Mouse (Mus musculus) cerebellum, adult (tissue): Measurements from ENCODE around the gene Mef2a.
"Not testable (repeated sequence)": the region's sequence is repeated elsewhere in the genome, so short reads cannot be mapped to it uniquely, and the experiment has no call there.

Experiments used
- ATAC-seq: cut with Nextera tagmentation; 2 replicates; pipeline ENCODE4 v1.9.2; 2017; ENCODE audit warnings: mild to moderate bottlenecking, moderate library complexity, mixed read lengths; ENCODE audit not compliant: insufficient number of reproducible peaks, low FRiP score, low TSS enrichment

Gene Mef2a

GRCm38 (mm10) chr7:67270447-67270846 lies 102.2 kb downstream of the Mef2a start:
- not testable (repeated sequence) for ATAC-seq

GRCm38 (mm10) chr7:67259828-67260563 lies 112.7 kb downstream of the Mef2a start:
- peak; percentile 52; the same call in 1 of the 2 replicates for ATAC-seq

- no peak for ATAC-seq
These were observed 126.6 kb downstream of the Mef2a start for GRCm38 (mm10) chr7:67246067-67246466.

GRCm38 (mm10) chr7:67245255-67245654 lies 127.4 kb downstream of the Mef2a start:
- no peak for ATAC-seq

- ATAC-seq, result no peak
These were observed 128.8 kb downstream of the Mef2a start for GRCm38 (mm10) chr7:67243894-67244282.

GRCm38 (mm10) chr7:67243121-67243893 lies 129.4 kb downstream of the Mef2a start:
- ATAC-seq, result no peak; the same call in 1 of the 2 replicates

- ATAC-seq, result no peak
These were observed 130.7 kb downstream of the Mef2a start for GRCm38 (mm10) chr7:67241969-67242368.

- no peak for ATAC-seq
These were observed 134.9 kb downstream of the Mef2a start for GRCm38 (mm10) chr7:67237752-67238151.

- ATAC-seq, result no peak
These were observed 136.3 kb downstream of the Mef2a start for GRCm38 (mm10) chr7:67236351-67236750.

GRCm38 (mm10) chr7:67234797-67235196 lies 137.9 kb downstream of the Mef2a start:
- no peak for ATAC-seq

- no peak for ATAC-seq
These were observed 140.2 kb downstream of the Mef2a start for GRCm38 (mm10) chr7:67232504-67232903.

- no peak for ATAC-seq
These were observed 142.0 kb downstream of the Mef2a start for GRCm38 (mm10) chr7:67230640-67231140.

GRCm38 (mm10) chr7:67230221-67230620 lies 142.4 kb downstream of the Mef2a start:
- no peak for ATAC-seq

- no peak for ATAC-seq
These were observed 143.0 kb downstream of the Mef2a start for GRCm38 (mm10) chr7:67229701-67230100.

GRCm38 (mm10) chr7:67228891-67229602 lies 143.6 kb downstream of the Mef2a start:
- no peak for ATAC-seq

GRCm38 (mm10) chr7:67228390-67228789 lies 144.3 kb downstream of the Mef2a start:
- peak; percentile 60 for ATAC-seq

- no peak for ATAC-seq
These were observed 145.1 kb downstream of the Mef2a start for GRCm38 (mm10) chr7:67227538-67227937.

- no peak for ATAC-seq
These were observed 146.6 kb downstream of the Mef2a start for GRCm38 (mm10) chr7:67225943-67226625.

GRCm38 (mm10) chr7:67222220-67222862 lies 150.3 kb downstream of the Mef2a start, which contains the start of gene Lysmd4:
TSS of gene Lysmd4 (plus strand) at chr7:67222544.
- peak; percentile 93 for ATAC-seq

GRCm38 (mm10) chr7:67217025-67217424 lies 155.6 kb downstream of the Mef2a start:
- no peak for ATAC-seq
